24 mouse cellular contexts compared by ENCODE assay signal in the genomic region with DNA sequence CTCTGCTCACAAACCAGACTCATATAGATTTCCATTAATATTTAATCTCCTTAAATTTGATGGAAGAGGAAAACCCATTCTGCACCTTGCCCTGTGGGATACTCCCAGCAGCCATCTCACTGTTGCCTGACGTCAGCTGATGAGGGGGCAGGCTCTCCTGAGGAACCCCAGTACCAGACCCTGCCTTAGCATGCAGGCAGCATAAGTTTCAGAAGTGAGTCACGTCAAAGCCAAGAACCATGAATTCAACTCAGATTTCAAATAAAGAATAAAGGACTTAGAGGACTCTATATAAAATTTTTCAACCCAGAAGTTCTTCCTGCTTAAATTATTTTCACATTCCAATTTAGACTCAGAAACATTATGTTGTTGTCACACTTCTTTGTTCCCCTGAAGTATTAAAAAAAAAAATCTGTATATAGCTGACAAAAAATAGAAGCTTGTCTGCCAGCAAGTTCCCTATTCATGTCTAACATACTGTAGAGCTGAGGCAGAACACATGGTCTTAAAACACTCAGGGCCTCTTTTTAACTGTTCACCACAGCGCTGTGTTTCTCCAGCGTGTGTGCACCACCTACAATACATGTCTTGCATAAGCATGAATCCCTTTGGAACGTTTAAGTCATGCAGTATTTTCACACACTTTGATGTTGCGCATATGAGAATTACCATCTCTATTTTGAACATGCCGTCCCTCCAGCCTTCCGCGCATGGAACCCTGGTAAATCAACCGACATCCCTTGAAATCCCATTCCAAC.
A peak's percentile ranks its signal among the peaks of the same experiment; 100 is the strongest.
DNase-seq lines count a peak whose midpoint lies in the region; ATAC-seq and TF ChIP-seq lines count a peak whose summit lies in the region.
"Had no signal": no experiment of that assay in that cellular context is flagged by ENCODE, and none has a peak within 500 bp of the region (broad histone marks: within the 10 kb centered on the region; RNA-seq: fewer than 3 reads in every experiment).

No protein-coding gene starts in this region.

- no peaks in the 10 kb centered on the region for H3K36me3 ChIP-seq in lung, postnatal 0 days (ENCODE audit: insufficient read depth, low read length)
- no peaks in the 10 kb centered on the region for H3K36me3 ChIP-seq in hindbrain, embryonic 12.5 days
- H3K36me3 ChIP-seq: embryonic facial prominence, embryonic 13.5 days; hindbrain, embryonic 15.5 days; limb, embryonic 15.5 days; liver, embryonic 15.5 days; stomach, embryonic 15.5 days had no signal

- no peak overlapping the region for H3K4me3 ChIP-seq in lung, postnatal 0 days (ENCODE audit: low read depth, low read length)
- no peak overlapping the region for H3K4me3 ChIP-seq in hindbrain, embryonic 12.5 days
- H3K4me3 ChIP-seq: embryonic facial prominence, embryonic 13.5 days; hindbrain, embryonic 15.5 days; limb, embryonic 15.5 days; liver, embryonic 15.5 days; megakaryocyte, embryonic 14.5 days; stomach, embryonic 15.5 days had no signal

- WGBS in lung, postnatal 0 days = 85% methylated on average over 10 of the region's 10 CpGs
- WGBS in hindbrain, embryonic 12.5 days = 85% methylated on average over 10 of the region's 10 CpGs

- H3K9me3 ChIP-seq in lung, postnatal 0 days (ENCODE audit: low read length) = no peaks in the 10 kb centered on the region
- H3K9me3 ChIP-seq in hindbrain, embryonic 12.5 days (replicated peaks) = no peaks in the 10 kb centered on the region
- H3K9me3 ChIP-seq: embryonic facial prominence, embryonic 13.5 days; hindbrain, embryonic 15.5 days; limb, embryonic 15.5 days; liver, embryonic 15.5 days; stomach, embryonic 15.5 days had no signal

- DNase-seq in frontal cortex, postnatal 25 days (ENCODE audit: low spot score in 2 of 2) = no peak
- peak; percentile 59 for DNase-seq in right cerebral cortex, adult 18-20 months
- DNase-seq in right cerebral cortex, postnatal 14 days = no peak
- peak; percentile 48 to 77 for DNase-seq in frontal cortex, postnatal 36 days (ENCODE audit: low spot score in 2 of 2)
- peak; percentile 44 to 56 for DNase-seq in left cerebral cortex, postnatal 36 days (ENCODE audit: low spot score in 2 of 2)
- no peak for DNase-seq in lung, postnatal 0 days (ENCODE audit: low spot score)
- DNase-seq: cerebellum, adult 9-11 months; gastrocnemius, postnatal 10 days; heart, adult 18-20 months; heart, postnatal 36 days; kidney, postnatal 36 days; lung, postnatal 10 days; retina, postnatal 1 day; thymus, adult 2 months had no signal

- no peak overlapping the region for H3K9ac ChIP-seq in lung, postnatal 0 days (replicated peaks; ENCODE audit: low read depth)
- no peak overlapping the region for H3K9ac ChIP-seq in hindbrain, embryonic 12.5 days
- H3K9ac ChIP-seq: embryonic facial prominence, embryonic 13.5 days; hindbrain, embryonic 15.5 days; limb, embryonic 15.5 days; liver, embryonic 15.5 days; stomach, embryonic 15.5 days had no signal

- TF ChIP-seq EP300 in lung, postnatal 0 days (IDR thresholded peaks at IDR 0.05) = no peak

- no peak for TF ChIP-seq CTCF in lung, postnatal 0 days (IDR thresholded peaks at IDR 0.05)

- no peaks in the 10 kb centered on the region for H3K4me1 ChIP-seq in lung, postnatal 0 days (ENCODE audit: insufficient read depth, low read depth, low read length)
- no peaks in the 10 kb centered on the region for H3K4me1 ChIP-seq in hindbrain, embryonic 12.5 days
- H3K4me1 ChIP-seq: embryonic facial prominence, embryonic 13.5 days; hindbrain, embryonic 15.5 days; limb, embryonic 15.5 days; liver, embryonic 15.5 days; megakaryocyte, embryonic 14.5 days; stomach, embryonic 15.5 days had no signal

- H3K4me2 ChIP-seq in lung, postnatal 0 days (replicated peaks; ENCODE audit: low read depth, low read length) = no peak overlapping the region
- no peak overlapping the region for H3K4me2 ChIP-seq in hindbrain, embryonic 12.5 days (replicated peaks)
- H3K4me2 ChIP-seq: embryonic facial prominence, embryonic 13.5 days; hindbrain, embryonic 15.5 days; limb, embryonic 15.5 days; liver, embryonic 15.5 days; stomach, embryonic 15.5 days had no signal

- H3K27ac ChIP-seq in lung, postnatal 0 days (ENCODE audit: low read length) = no peak overlapping the region
- no peak overlapping the region for H3K27ac ChIP-seq in hindbrain, embryonic 12.5 days
- H3K27ac ChIP-seq: embryonic facial prominence, embryonic 13.5 days; hindbrain, embryonic 15.5 days; limb, embryonic 15.5 days; liver, embryonic 15.5 days; stomach, embryonic 15.5 days had no signal

- intact Hi-C loops in left cerebral cortex, postnatal 36 days (cut with DNase I) = loop anchor here (5.0 kb wide), 2 partner anchors 83 to 188 kb away; no protein-coding TSS in a partner anchor

- H3K27me3 ChIP-seq in lung, postnatal 0 days (replicated peaks; ENCODE audit: insufficient read depth, low read length) = no peaks in the 10 kb centered on the region
- no peaks in the 10 kb centered on the region for H3K27me3 ChIP-seq in hindbrain, embryonic 12.5 days
- H3K27me3 ChIP-seq: embryonic facial prominence, embryonic 13.5 days; hindbrain, embryonic 15.5 days; limb, embryonic 15.5 days; liver, embryonic 15.5 days; megakaryocyte, embryonic 14.5 days; stomach, embryonic 15.5 days had no signal

- peak; percentile 81 for ATAC-seq in frontal cortex, adult (ENCODE audit: low TSS enrichment)
- no peak for ATAC-seq in lung, postnatal 0 days
- no peak for ATAC-seq in hindbrain, embryonic 12.5 days (ENCODE audit: low FRiP score)
- ATAC-seq: intestine, embryonic 16.5 days; midbrain, embryonic 16.5 days had no signal

Comparison
In these comparisons a context has a peak if more than half of its experiments do, and no peak if none do; other contexts are left out.
1. DNase-seq: peak in right cerebral cortex, adult 18-20 months (single experiment), frontal cortex, postnatal 36 days (2 of 2) and left cerebral cortex, postnatal 36 days (2 of 2); none in frontal cortex, postnatal 25 days (0 of 2), right cerebral cortex, postnatal 14 days (single experiment) and lung, postnatal 0 days (single experiment).